Mouse (Mus musculus) midbrain, embryonic 15.5 days (tissue): ENCODE measurements at regions not wholly inside any gene's neighbourhood (a gene's known extent, or its start where the extent isn't known, plus 50 kb on each side); places are given as distances from the start of the nearest gene placed in this dataset.
A peak's percentile ranks its signal among the peaks of the same experiment; 100 is the strongest.

Experiments used
- ATAC-seq: fragments of 200-750 bp; cut with Nextera tagmentation; replicated peaks from 2 replicates; pipeline ENCODE4 v1.8.0; 2017; ENCODE audit warnings: moderate TSS enrichment
- H3K27ac ChIP-seq: fragments of 300-500 bp; sonication (generic); 2 replicates; pipeline ENCODE4 v1.5.1; 2015; ENCODE audit warnings: mild to moderate bottlenecking, inconsistent platforms
- H3K27me3 ChIP-seq: fragments of 300-500 bp; sonication (generic); replicated peaks from 2 replicates; pipeline ENCODE4 v1.6.1; 2015; ENCODE audit warnings: inconsistent platforms
- H3K36me3 ChIP-seq: fragments of 300-500 bp; sonication (generic); replicated peaks from 2 replicates; pipeline ENCODE4 v1.6.1; 2015; ENCODE audit warnings: inconsistent platforms
- H3K4me1 ChIP-seq: fragments of 300-500 bp; sonication (generic); 2 replicates; pipeline ENCODE4 v1.6.1; 2015; ENCODE audit warnings: inconsistent platforms
- H3K4me2 ChIP-seq: fragments of 300-500 bp; sonication (generic); 2 replicates; pipeline ENCODE4 v1.6.1; 2015; ENCODE audit warnings: inconsistent platforms, mild to moderate bottlenecking, moderate library complexity
- H3K4me3 ChIP-seq: fragments of 300-500 bp; sonication (generic); 2 replicates; pipeline ENCODE4 v1.5.1; 2015; ENCODE audit warnings: mild to moderate bottlenecking, inconsistent platforms
- H3K9ac ChIP-seq: fragments of 300-500 bp; sonication (generic); 2 replicates; pipeline ENCODE4 v1.6.1; 2015; ENCODE audit warnings: mild to moderate bottlenecking, inconsistent platforms
- H3K9me3 ChIP-seq: fragments of 300-500 bp; sonication (generic); 2 replicates; pipeline ENCODE4 v1.6.1; 2016; ENCODE audit warnings: inconsistent platforms
- WGBS: fragments of 180-500 bp; shearing (Covaris S2); methylation state at CpG from one replicate; pipeline ENCODE4 v1.1.7; 2015; ENCODE audit warnings: mixed read lengths; 5-methylcytosine and 5-hydroxymethylcytosine counted together

DNA sequence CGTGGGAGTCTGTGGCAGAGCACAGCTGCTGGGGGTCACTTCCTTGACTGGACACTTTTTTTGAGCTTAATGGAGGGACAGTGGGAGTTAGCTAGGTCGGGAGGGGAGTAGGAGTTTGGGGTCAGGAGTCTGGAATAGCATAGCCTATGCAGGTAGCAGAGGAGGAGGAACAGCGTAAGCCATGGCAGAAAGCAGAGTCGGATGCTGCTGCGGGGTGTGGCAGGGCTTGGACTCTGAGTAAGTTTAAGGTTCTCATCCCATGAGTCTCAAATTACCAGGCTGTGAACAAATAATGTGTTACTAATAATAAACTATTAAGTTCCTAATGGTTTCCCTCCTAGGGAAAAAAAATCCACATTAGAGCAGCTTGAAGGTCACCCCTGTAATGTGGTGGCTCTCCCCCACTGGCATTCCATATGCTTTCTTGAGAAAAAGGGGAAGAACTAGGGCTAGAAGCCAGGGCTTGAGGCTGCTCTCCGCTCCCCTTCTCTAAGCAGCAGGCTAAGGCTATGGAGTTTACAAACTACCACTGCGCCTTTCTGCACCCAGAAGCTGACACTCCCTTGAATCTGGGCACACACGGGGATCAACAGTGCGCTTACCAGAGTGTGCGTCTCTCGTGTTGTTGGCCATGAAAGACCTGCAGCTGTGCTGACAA, 213.4 kb upstream of the Pgrmc2 start:
- Histone ChIP-seq H3K4me3 (no peak overlapping the region), H3K27me3 (no peaks in the 10 kb centered on the region), H3K9ac (no peak overlapping the region), H3K36me3 (no peaks in the 10 kb centered on the region), H3K27ac (no peak overlapping the region), H3K4me1 (no peaks in the 10 kb centered on the region), H3K4me2 (no peak overlapping the region), H3K9me3 (no peaks in the 10 kb centered on the region)
- ATAC-seq: no peak
- 84% methylated on average over 11 of the region's 11 CpGs for WGBS

DNA sequence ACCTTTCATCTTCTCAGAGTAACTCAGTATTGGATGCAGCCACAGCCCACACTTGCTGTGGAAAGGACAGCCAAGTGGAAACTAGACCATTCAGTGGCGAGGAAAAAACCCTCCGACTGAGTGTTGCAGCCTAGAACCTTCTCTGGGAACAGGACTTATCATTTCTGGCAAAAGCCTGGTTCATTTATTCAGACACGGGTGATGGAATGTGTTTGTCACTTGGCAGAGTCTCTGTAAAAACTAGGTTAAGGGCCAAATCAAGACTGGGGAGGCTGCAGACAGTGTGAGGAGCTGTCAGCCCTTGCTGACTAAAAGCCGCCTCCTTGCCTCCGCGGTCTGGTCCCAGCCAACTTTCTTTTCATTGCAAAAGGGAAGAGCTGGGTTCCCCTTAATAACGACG, 212.3 kb upstream of the Pgrmc2 start:
- Histone ChIP-seq H3K27ac (no peak overlapping the region), H3K4me3 (no peak overlapping the region), H3K4me1 (no peaks in the 10 kb centered on the region), H3K9ac (no peak overlapping the region), H3K36me3 (no peaks in the 10 kb centered on the region), H3K27me3 (no peaks in the 10 kb centered on the region), H3K9me3 (no peaks in the 10 kb centered on the region), H3K4me2 (no peak overlapping the region)
- ATAC-seq: no peak
- WGBS: 73% methylated on average over 8 of the region's 8 CpGs

DNA sequence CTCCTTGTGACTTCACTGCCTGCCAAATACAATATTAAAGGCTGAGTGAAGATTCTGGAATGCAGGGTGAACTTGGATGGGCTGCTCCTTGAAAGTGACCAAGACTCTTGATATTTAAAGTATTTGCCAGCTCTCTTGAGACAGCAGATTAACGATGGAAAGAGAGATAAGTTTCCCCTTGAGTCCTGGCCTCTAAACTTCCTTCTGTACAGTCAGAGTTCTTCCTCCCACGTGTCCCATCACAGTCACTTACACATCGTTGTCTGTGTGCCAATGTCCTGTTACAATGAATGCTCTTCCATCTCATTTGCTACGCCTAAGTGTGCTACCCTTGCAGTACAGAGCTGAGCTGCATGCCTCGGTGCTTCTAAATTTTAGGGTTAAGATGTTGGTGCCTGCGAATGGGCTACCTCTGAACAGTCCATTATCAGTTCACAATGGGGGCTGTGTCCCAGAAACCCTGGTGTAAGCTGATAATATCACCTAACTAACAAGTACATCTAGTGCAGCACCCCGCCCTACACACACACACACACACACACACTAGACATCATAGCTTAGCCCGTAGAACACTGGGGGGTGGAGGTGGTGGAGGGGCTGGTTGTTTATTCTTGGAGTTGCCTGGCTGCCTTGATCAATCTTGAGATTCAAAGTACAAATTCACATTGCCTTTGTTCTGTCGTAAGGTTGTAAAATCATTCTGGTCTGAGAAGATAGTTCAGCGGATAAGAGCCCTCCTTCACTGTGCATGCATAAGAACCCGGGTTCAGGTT, 207.9 kb upstream of the Pgrmc2 start:
- Histone ChIP-seq H3K36me3 (no peaks in the 10 kb centered on the region), H3K4me1 (no peaks in the 10 kb centered on the region), H3K4me3 (no peak overlapping the region), H3K4me2 (no peak overlapping the region), H3K9ac (no peak overlapping the region), H3K27ac (no peak overlapping the region), H3K9me3 (no peaks in the 10 kb centered on the region), H3K27me3 (no peaks in the 10 kb centered on the region)
- no peak for ATAC-seq
- 86% methylated on average over 11 of the region's 11 CpGs for WGBS

DNA sequence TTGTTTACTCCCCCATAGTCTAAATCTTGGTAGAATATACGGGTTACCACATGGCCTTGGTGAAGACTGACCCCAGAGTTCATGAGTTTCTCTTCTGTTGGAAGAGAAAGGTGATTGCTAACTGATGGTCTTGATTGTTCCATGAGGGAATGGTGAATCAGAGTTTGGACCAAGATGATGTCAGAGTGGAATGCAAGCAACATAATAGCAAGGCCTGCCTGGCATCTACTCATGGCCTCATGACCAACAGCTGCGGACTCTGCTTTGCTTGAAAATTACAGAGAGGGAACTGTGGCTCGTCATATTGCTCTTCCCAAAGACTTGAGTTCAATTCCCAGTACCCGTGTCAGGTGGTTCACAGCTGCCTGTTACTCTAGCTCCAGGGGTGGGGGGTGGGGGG, 205.9 kb upstream of the Pgrmc2 start:
- no peak overlapping the region for H3K4me3 ChIP-seq
- H3K27me3 ChIP-seq: no peaks in the 10 kb centered on the region
- H3K4me1 ChIP-seq: no peaks in the 10 kb centered on the region
- no peak overlapping the region for H3K27ac ChIP-seq
- no peaks in the 10 kb centered on the region for H3K36me3 ChIP-seq
- H3K9me3 ChIP-seq: no peaks in the 10 kb centered on the region
- no peak overlapping the region for H3K9ac ChIP-seq
- WGBS: 89% methylated on average over 4 of the region's 4 CpGs
- ATAC-seq: no peak
- H3K4me2 ChIP-seq: no peak overlapping the region

DNA sequence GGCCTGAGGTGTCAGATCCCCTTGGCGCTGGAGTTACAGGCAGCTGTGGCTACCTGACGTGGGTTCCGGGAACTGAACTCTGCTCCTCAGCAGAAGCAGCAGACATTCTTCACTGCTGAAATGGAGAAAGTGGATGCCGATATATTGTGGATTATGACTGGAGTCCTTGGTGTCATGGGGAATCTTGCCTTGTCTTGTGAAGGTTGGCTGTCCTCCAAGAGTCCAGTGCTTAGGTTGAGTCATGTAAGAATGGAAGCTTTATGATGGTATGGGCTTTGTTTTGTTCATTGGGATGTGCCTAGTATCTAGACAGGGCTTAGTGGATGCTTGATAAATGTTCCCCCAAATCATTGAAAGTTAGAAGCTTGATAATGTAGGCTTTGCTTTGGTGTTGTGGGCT, 205.2 kb upstream of the Pgrmc2 start:
- WGBS: 90% methylated on average over 4 of the region's 4 CpGs
- ATAC-seq: no peak

DNA sequence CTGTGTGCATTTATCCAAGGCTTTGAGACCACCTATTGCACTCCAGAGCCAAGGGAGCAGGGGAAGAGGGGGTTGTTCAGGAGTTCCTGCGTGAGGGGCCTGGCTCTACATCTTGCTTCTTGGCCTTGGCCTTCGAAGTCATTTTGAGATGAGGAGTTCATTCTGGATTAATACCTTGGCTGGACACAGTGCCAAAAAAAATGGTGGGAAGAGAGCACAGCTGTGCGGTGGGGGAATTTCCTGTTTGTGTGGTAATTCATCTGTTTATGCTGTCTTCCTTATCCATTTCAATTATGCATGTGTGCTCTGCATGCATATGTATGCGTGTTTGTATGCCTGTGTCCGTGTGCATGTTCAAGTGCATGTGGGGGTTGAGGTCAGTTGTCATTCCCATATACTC, 202.5 kb upstream of the Pgrmc2 start:
- Histone ChIP-seq H3K27ac (no peak overlapping the region), H3K36me3 (no peaks in the 10 kb centered on the region), H3K4me1 (no peaks in the 10 kb centered on the region), H3K4me3 (no peak overlapping the region), H3K9me3 (no peaks in the 10 kb centered on the region), H3K4me2 (no peak overlapping the region), H3K27me3 (no peaks in the 10 kb centered on the region), H3K9ac (no peak overlapping the region)
- no peak for ATAC-seq
- WGBS: 80% methylated on average over 5 of the region's 5 CpGs

More for the DNA sequence above, 205.2 kb upstream of the Pgrmc2 start:
- no peak overlapping the region for H3K4me2 ChIP-seq
- H3K9ac ChIP-seq: no peak overlapping the region
- no peak overlapping the region for H3K4me3 ChIP-seq
- H3K36me3 ChIP-seq: no peaks in the 10 kb centered on the region
- H3K9me3 ChIP-seq: no peaks in the 10 kb centered on the region
- no peak overlapping the region for H3K27ac ChIP-seq
- H3K27me3 ChIP-seq: no peaks in the 10 kb centered on the region
- H3K4me1 ChIP-seq: no peaks in the 10 kb centered on the region

DNA sequence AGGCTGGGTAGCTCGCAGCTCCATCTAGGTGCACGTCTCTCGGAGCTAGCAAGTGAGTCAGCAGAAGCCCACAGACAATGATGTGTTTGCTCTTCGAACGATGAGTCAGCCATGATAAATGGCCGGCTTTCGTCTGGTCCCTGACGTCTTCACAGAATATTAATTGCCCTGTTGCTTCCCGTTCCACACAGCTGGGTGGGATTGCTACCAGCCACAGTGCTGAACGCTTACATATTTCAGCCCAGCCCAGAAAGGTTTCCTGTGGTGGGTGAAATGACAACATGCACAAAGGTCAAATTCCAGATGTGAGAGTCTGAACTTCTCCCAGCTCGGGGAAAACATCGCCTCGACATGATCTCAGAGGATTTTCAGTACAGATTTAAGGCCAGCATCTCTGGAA, 202.1 kb upstream of the Pgrmc2 start:
- Histone ChIP-seq H3K27ac (no peak overlapping the region), H3K27me3 (no peaks in the 10 kb centered on the region), H3K9me3 (no peaks in the 10 kb centered on the region), H3K4me2 (no peak overlapping the region), H3K9ac (no peak overlapping the region), H3K4me3 (no peak overlapping the region), H3K4me1 (no peaks in the 10 kb centered on the region), H3K36me3 (no peaks in the 10 kb centered on the region)
- ATAC-seq: 0 out of 2 replicates have a peak, but pooled peaks have one; percentile 41
- WGBS: 53% methylated on average over 13 of the region's 13 CpGs

DNA sequence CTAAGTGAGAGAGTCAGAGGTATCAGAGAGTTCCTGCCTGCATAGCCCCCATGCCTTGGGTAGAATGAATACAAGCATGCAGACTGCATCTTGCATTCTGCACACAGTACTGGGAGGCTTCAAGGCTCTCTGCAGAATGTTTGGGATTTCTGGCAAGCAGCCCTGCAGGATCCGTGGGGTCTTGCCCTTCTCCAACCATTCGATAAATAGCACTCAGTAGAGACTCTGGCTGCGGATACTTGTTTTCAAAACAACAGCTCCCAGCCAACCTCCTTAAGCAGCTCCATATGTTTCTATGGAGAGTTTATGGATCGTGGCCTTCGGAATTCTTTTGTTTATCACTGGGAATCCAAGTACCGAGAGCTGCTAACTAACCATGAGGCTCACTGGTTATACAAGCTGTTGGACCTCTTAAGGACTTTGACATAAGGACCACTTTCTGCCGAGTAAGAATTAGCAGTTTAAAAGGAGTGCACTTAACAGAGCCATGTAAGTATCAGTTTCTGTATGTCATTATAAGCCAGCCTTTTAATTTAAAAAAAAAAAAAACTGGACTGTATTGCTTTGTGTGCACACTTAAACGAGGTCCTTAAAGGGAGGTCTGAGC, 199.7 kb upstream of the Pgrmc2 start:
- H3K27ac ChIP-seq: no peak overlapping the region
- 63% methylated on average over 8 of the region's 8 CpGs for WGBS
- no peaks in the 10 kb centered on the region for H3K4me1 ChIP-seq
- no peak for ATAC-seq
- no peak overlapping the region for H3K4me2 ChIP-seq
- H3K36me3 ChIP-seq: no peaks in the 10 kb centered on the region
- no peaks in the 10 kb centered on the region for H3K9me3 ChIP-seq
- H3K9ac ChIP-seq: no peak overlapping the region
- no peaks in the 10 kb centered on the region for H3K27me3 ChIP-seq
- H3K4me3 ChIP-seq: no peak overlapping the region

DNA sequence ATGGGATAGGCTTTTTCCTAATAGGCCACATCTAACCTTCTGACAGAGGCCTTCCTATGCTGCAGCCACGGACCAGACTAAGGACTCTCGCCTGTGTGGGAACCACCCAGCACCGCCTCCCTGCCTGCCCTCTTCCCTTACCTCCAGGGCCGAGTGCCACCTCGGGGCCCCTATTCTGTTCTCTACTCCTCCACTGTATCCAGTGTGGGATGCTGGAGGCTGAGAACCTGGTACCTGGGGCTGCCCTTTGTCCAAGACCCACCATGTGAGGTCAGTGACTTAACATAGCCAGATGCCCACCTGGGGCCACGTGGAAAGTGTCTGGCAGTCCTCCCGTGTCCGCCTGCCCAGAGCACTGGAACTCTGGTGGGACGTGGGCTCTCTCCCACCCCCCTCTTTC, 193.2 kb upstream of the Pgrmc2 start:
- H3K4me2 ChIP-seq: no peak overlapping the region
- H3K36me3 ChIP-seq: no peaks in the 10 kb centered on the region
- 0 out of 2 replicates have a peak, but pooled peaks have one; percentile 39 for ATAC-seq
- 91% methylated on average over 9 of the region's 9 CpGs for WGBS
- no peak overlapping the region for H3K4me3 ChIP-seq
- no peaks in the 10 kb centered on the region for H3K27me3 ChIP-seq
- no peaks in the 10 kb centered on the region for H3K9me3 ChIP-seq
- H3K4me1 ChIP-seq: no peaks in the 10 kb centered on the region
- H3K9ac ChIP-seq: no peak overlapping the region
- H3K27ac ChIP-seq: no peak overlapping the region

DNA sequence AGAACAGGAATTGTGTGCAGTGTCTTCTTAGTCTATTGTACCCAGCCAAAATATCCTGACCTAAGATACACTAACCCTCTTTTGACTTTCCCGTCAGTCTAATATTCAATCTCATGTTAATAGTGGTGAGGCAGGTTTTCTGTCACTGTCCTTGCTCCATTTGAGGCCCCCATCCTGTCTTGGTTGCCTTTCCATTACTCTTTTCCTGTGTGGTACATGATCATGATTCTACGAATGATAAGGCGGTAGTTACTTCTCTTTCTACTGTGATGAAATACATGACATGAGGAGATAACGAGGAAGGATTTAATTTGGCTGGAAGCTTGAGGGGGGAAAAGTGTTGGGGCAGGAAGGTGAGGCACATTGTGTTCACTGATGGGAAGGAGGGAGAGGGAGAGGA, 185.7 kb upstream of the Pgrmc2 start:
- no peak overlapping the region for H3K9ac ChIP-seq
- no peaks in the 10 kb centered on the region for H3K36me3 ChIP-seq
- H3K27me3 ChIP-seq: no peaks in the 10 kb centered on the region
- no peak overlapping the region for H3K4me3 ChIP-seq
- WGBS: 91% methylated on average over 4 of the region's 4 CpGs
- no peak overlapping the region for H3K27ac ChIP-seq
- H3K4me1 ChIP-seq: no peaks in the 10 kb centered on the region
- H3K9me3 ChIP-seq: no peaks in the 10 kb centered on the region
- ATAC-seq: no peak
- no peak overlapping the region for H3K4me2 ChIP-seq

DNA sequence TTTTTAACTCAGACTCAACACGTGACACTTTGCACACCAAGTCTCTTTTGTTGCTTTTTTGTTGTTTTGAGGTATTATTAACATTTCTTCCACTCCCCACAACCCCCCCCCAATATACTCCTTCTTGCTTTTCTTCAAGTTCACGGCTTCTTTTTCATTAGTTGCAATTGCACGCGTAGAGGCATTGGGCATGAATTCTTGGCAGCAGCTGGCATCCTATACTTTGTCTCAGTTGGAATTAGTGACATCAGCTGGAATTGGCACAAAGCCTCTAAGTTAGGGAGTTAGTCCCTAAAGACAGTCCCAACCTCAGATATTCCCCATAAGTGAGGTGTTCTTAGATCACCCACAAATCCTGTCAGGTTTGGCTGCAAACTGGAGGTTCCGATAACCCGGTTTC, 183.4 kb upstream of the Pgrmc2 start:
- Histone ChIP-seq H3K9me3 (no peaks in the 10 kb centered on the region), H3K4me1 (no peaks in the 10 kb centered on the region), H3K27me3 (no peaks in the 10 kb centered on the region), H3K9ac (no peak overlapping the region), H3K27ac (no peak overlapping the region), H3K36me3 (no peaks in the 10 kb centered on the region), H3K4me3 (no peak overlapping the region), H3K4me2 (no peak overlapping the region)
- ATAC-seq: no peak
- 86% methylated on average over 6 of the region's 6 CpGs for WGBS

DNA sequence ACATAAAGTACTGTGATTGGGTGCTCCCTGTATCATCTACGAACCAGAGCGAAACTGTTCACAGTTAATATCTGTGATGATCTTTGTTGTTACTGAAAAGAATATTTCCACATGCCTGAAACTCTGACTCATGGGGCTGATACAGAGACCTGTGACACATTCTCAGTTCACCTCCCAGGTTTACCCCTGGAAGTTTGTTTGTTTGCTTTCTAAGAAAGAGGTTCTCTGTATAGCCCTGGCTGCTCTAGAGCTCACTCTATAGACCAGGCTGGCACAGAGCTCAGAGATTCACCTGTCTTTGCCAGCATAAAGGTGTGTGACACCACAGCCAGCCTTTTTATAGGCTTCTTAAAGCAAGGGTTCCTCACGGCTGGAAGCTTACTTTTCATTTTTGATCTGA, 182.6 kb upstream of the Pgrmc2 start:
- no peak overlapping the region for H3K27ac ChIP-seq
- H3K4me2 ChIP-seq: no peak overlapping the region
- no peak overlapping the region for H3K4me3 ChIP-seq
- no peaks in the 10 kb centered on the region for H3K36me3 ChIP-seq
- H3K9ac ChIP-seq: no peak overlapping the region
- H3K4me1 ChIP-seq: no peaks in the 10 kb centered on the region
- H3K9me3 ChIP-seq: no peaks in the 10 kb centered on the region
- no peaks in the 10 kb centered on the region for H3K27me3 ChIP-seq
- WGBS: 94% methylated on average over 3 of the region's 3 CpGs
- no peak for ATAC-seq

DNA sequence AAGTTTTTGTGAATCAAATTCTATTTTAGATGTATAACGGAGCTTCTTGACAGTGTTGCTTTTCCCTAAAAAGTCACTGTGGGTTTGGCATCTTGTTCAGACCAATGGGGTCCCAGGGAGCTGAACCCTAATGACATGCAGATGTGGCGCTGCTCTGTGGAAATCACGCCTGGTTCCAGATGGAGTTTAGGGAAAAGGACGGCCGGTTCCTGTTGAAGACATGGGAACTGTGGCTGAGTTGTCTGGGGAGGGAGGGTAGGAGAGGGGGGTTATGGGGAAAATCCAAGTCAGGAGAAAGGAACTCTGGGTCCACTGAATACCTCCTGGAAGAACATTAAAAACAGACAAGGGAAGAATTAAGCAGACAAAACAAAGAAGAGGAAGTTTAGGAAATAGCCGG, 175.4 kb upstream of the Pgrmc2 start:
- no peak for ATAC-seq
- no peak overlapping the region for H3K4me2 ChIP-seq
- 83% methylated on average over 6 of the region's 6 CpGs for WGBS

More for the DNA sequence above, 175.4 kb upstream of the Pgrmc2 start:
- H3K27me3 ChIP-seq: no peaks in the 10 kb centered on the region
- no peak overlapping the region for H3K27ac ChIP-seq
- no peaks in the 10 kb centered on the region for H3K9me3 ChIP-seq
- no peak overlapping the region for H3K4me3 ChIP-seq
- no peaks in the 10 kb centered on the region for H3K4me1 ChIP-seq
- no peaks in the 10 kb centered on the region for H3K36me3 ChIP-seq
- no peak overlapping the region for H3K9ac ChIP-seq
